In the genomic region with DNA sequence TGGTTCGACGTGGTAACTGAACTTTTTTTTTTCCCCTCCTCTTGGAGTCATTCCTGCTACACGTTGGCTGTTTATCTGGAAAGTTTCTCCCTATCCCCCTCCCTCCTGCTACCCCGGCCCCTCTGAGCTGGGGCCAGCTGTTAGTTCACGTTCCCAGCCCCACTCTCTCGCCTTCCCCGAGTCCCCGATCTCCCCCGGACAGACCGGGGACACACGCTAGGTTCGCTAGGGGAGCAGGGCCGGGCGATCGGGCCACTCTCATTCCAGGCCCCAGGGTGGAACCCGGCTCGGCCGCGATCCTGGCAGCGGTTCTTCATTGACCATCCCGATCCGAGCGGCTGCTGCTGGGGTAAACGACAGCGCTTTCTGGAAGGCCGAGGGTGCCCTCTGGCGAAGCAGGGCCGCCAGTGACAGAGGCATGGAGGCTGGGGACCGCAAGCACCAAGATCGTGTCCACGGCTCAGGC, we compare ENCODE assay signal across 8 mouse cellular contexts. TPM values are rescaled to one million over a fixed set of nuclear protein-coding genes. Genes with fewer than 3 reads are reported as not detected.
DNase-seq lines count a peak whose midpoint lies in the region; ATAC-seq and TF ChIP-seq lines count a peak whose summit lies in the region.

No protein-coding gene starts in this region.

- H3K9me3 ChIP-seq in ES-Bruce4 (replicated peaks; ENCODE audit: control insufficient read depth, insufficient read depth, low read length, poor library complexity, severe bottlenecking), result no peaks in the 10 kb centered on the region
- no peaks in the 10 kb centered on the region for H3K9me3 ChIP-seq in forebrain, embryonic 15.5 days
- H3K9me3 ChIP-seq in neural tube, embryonic 14.5 days (ENCODE audit: control insufficient read depth, low read length), result no peaks in the 10 kb centered on the region

- intact Hi-C loops in heart, postnatal 25 days (cut with DNase I), result loop anchor here (1.0 to 5.0 kb wide), 4 partner anchors 55 to 332 kb away; partner anchors contain the start of gene Flvcr2

- H3K4me2 ChIP-seq in forebrain, embryonic 15.5 days (replicated peaks), result peak overlapping the region; percentile 87
- peak overlapping the region; percentile 95 for H3K4me2 ChIP-seq in neural tube, embryonic 14.5 days (ENCODE audit: low read depth, low read length)

- no peak for TF ChIP-seq EP300 in ES-Bruce4 (IDR thresholded peaks at IDR 0.05; ENCODE audit: insufficient read depth, low read depth, low read length)

- peak overlapping the region; percentile 76 for H3K4me3 ChIP-seq in ES-Bruce4 (ENCODE audit: low read depth, low read length)
- H3K4me3 ChIP-seq in forebrain, embryonic 15.5 days, result peak overlapping the region; percentile 48
- peak overlapping the region; percentile 42 for H3K4me3 ChIP-seq in neural tube, embryonic 14.5 days (ENCODE audit: low read depth, low read length)

- under 1% methylated on average over 31 of the region's 31 CpGs for WGBS in forebrain, embryonic 15.5 days
- WGBS in neural tube, embryonic 14.5 days, result under 1% methylated on average over 31 of the region's 31 CpGs

- H3K27ac ChIP-seq in ES-Bruce4 (ENCODE audit: insufficient read depth, low read length), result no peak overlapping the region
- H3K27ac ChIP-seq in forebrain, embryonic 15.5 days (replicated peaks), result peak overlapping the region; percentile 76
- peak overlapping the region; percentile 72; the same call in 1 of the 2 replicates for H3K27ac ChIP-seq in neural tube, embryonic 14.5 days (ENCODE audit: low read depth, low read length)

- no peaks in the 10 kb centered on the region for H3K4me1 ChIP-seq in ES-Bruce4 (ENCODE audit: control insufficient read depth, insufficient read depth, low read length)
- peaks cover 37% of the 10 kb centered on the region for H3K4me1 ChIP-seq in forebrain, embryonic 15.5 days
- H3K4me1 ChIP-seq in neural tube, embryonic 14.5 days (ENCODE audit: control insufficient read depth, insufficient read depth, low read length), result peaks cover 17% of the 10 kb centered on the region

- peak; percentile 55 for DNase-seq in c-Kit-positive CD71-positive TER-119-positive erythroid progenitor cells, embryonic 14.5 days (ENCODE audit: low spot score)
- peak; percentile 88 for DNase-seq in heart, postnatal 25 days (ENCODE audit: low spot score)
- peak; percentile 93 for DNase-seq in layer of hippocampus, adult 11-12 months (ENCODE audit: low spot score)
- peak; percentile 91 to 94 for DNase-seq in lung, adult 18-20 months
- DNase-seq in testis, postnatal 10 days (ENCODE audit: low spot score), result peak; percentile 95

- H3K9ac ChIP-seq in ES-Bruce4 (ENCODE audit: low read depth, poor library complexity, severe bottlenecking), result peak overlapping the region; percentile 60
- H3K9ac ChIP-seq in forebrain, embryonic 15.5 days (replicated peaks), result peak overlapping the region; percentile 50
- peak overlapping the region; percentile 43 for H3K9ac ChIP-seq in neural tube, embryonic 14.5 days (replicated peaks; ENCODE audit: low read depth, low read length)

- TF ChIP-seq CTCF in ES-Bruce4 (IDR thresholded peaks at IDR 0.05; ENCODE audit: low read depth, low read length), result peak; percentile 83

- ATAC-seq in forebrain, embryonic 15.5 days (replicated peaks), result peak; percentile 73
- ATAC-seq in neural tube, embryonic 14.5 days (ENCODE audit: low read depth), result peak; percentile 85

- H3K36me3 ChIP-seq in ES-Bruce4 (ENCODE audit: control insufficient read depth, insufficient read depth, low read length, poor library complexity, severe bottlenecking), result no peaks in the 10 kb centered on the region
- no peaks in the 10 kb centered on the region for H3K36me3 ChIP-seq in forebrain, embryonic 15.5 days
- no peaks in the 10 kb centered on the region for H3K36me3 ChIP-seq in neural tube, embryonic 14.5 days (ENCODE audit: control insufficient read depth, insufficient read depth, low read length)

- 0 out of 2 replicates have a peak, but pooled peaks cover 2% of the 10 kb centered on the region for H3K27me3 ChIP-seq in ES-Bruce4 (ENCODE audit: control insufficient read depth, insufficient read depth, low read length, poor library complexity, severe bottlenecking)
- peaks cover 4% of the 10 kb centered on the region; the same call in 1 of the 2 replicates for H3K27me3 ChIP-seq in forebrain, embryonic 15.5 days
- no peaks in the 10 kb centered on the region for H3K27me3 ChIP-seq in neural tube, embryonic 14.5 days (ENCODE audit: control insufficient read depth, insufficient read depth, low read length)

- no peak for TF ChIP-seq POLR2A in ES-Bruce4 (IDR thresholded peaks at IDR 0.05; ENCODE audit: insufficient read depth, low read length)

RNA-seq across cellular contexts. Expression of gene Tgfb3, which starts 0.4 kb away (rescaled TPM):
- polyA plus RNA-seq in ES-Bruce4 (2011; ENCODE audit: insufficient read depth, insufficient read length, low read depth, missing spikeins), result 1.3 and 2.1 TPM in 2 replicates
- polyA plus RNA-seq in forebrain, embryonic 15.5 days (2015; fragmentation: Nextera tagmentation; extraction: Ambion mirVana), result 7.7 and 7.9 TPM in 2 replicates
- 10 to 100 TPM; 14.8 to 16.5 TPM for total RNA-seq in heart, postnatal 25 days (2021)
- polyA plus RNA-seq in neural tube, embryonic 14.5 days (2014; fragmentation: Nextera tagmentation; extraction: Ambion mirVana), result 2.8 and 4.1 TPM in 2 replicates

RNA-seq across cellular contexts. Expression of gene Ift43, which starts 3.1 kb away (rescaled TPM):
- polyA plus RNA-seq in ES-Bruce4 (2011; ENCODE audit: insufficient read depth, insufficient read length, low read depth, missing spikeins), result 41.6 and 44.2 TPM in 2 replicates
- polyA plus RNA-seq in forebrain, embryonic 15.5 days (2015; fragmentation: Nextera tagmentation; extraction: Ambion mirVana), result 74.6 and 82.8 TPM in 2 replicates
- total RNA-seq in heart, postnatal 25 days (2021), result 10 to 100 TPM; 23.0 to 24.5 TPM
- polyA plus RNA-seq in neural tube, embryonic 14.5 days (2014; fragmentation: Nextera tagmentation; extraction: Ambion mirVana), result 38.1 and 47.7 TPM in 2 replicates
